Mouse (Mus musculus) thymus, adult 2 months (tissue): ENCODE data around the gene Fbxo31.

ENCODE experiments used
- CTCF ChIP-seq: fragments of 200-500 bp; IDR thresholded peaks from 2 replicates; pipeline ENCODE4 v1.5.1; 2012; ENCODE audit warnings: mild to moderate bottlenecking, control low read depth, low read length, moderate library complexity, borderline replicate concordance; ENCODE audit not compliant: control insufficient read depth, poor library complexity, insufficient read depth; ENCODE audit errors: extremely low read depth
- POLR2A ChIP-seq: fragments of 200-500 bp; IDR thresholded peaks from 2 replicates; pipeline ENCODE4 v1.6.1; 2012; ENCODE audit warnings: mild to moderate bottlenecking, low read length, control low read depth, moderate library complexity; ENCODE audit not compliant: control insufficient read depth, poor library complexity, insufficient read depth; ENCODE audit errors: extremely low read depth

- TF ChIP-seq CTCF (peak; percentile 51; the same call in 1 of the 2 replicates), POLR2A (no peak)
These were observed 65.2 kb downstream of the Fbxo31 start for GRCm38 (mm10) chr8:121513429-121513828.
